Mouse (Mus musculus) ES-Bruce4 (cell line): ENCODE results near the gene Elovl2. TPM values are rescaled to one million over a fixed set of nuclear protein-coding genes. Genes with fewer than 3 reads are reported as not detected.
A peak's percentile ranks its signal among the peaks of the same experiment; 100 is the strongest.
"Not testable (repeated sequence)": the region's sequence is repeated elsewhere in the genome, so short reads cannot be mapped to it uniquely, and the experiment has no call there.

ENCODE experiments used
- H3K27ac ChIP-seq: 2 replicates; pipeline ENCODE4 v1.5.1; 2012; ENCODE audit warnings: low read length, inconsistent platforms; ENCODE audit not compliant: insufficient read depth
- H3K27me3 ChIP-seq: 2 replicates; pipeline ENCODE4 v1.6.1; 2012; ENCODE audit warnings: mild to moderate bottlenecking, low read length, inconsistent platforms; ENCODE audit not compliant: control insufficient read depth, poor library complexity, insufficient read depth, severe bottlenecking
- H3K36me3 ChIP-seq: 2 replicates; pipeline ENCODE4 v1.6.1; 2012; ENCODE audit warnings: inconsistent platforms, mild to moderate bottlenecking, low read length, moderate library complexity; ENCODE audit not compliant: control insufficient read depth, poor library complexity, insufficient read depth, severe bottlenecking
- H3K4me1 ChIP-seq: one replicate; pipeline ENCODE4 v1.8.1; 2011; ENCODE audit warnings: low read length; ENCODE audit not compliant: control insufficient read depth, insufficient read depth
- H3K4me3 ChIP-seq: 2 replicates; pipeline ENCODE4 v1.5.1; 2011; ENCODE audit warnings: low read depth, mild to moderate bottlenecking, low read length
- H3K9ac ChIP-seq: 2 replicates; pipeline ENCODE4 v1.6.1; 2012; ENCODE audit warnings: low read depth, mild to moderate bottlenecking, inconsistent platforms; ENCODE audit not compliant: poor library complexity, severe bottlenecking
- H3K9me3 ChIP-seq: replicated peaks from 2 replicates; pipeline ENCODE4 v1.6.1; 2012; ENCODE audit warnings: mild to moderate bottlenecking, low read length, inconsistent platforms; ENCODE audit not compliant: control insufficient read depth, poor library complexity, insufficient read depth, severe bottlenecking
- CTCF ChIP-seq: IDR thresholded peaks from one replicate; pipeline ENCODE4 v1.8.1; 2011; ENCODE audit warnings: low read depth, low read length
- EP300 ChIP-seq: IDR thresholded peaks from 2 replicates; pipeline ENCODE4 v1.6.1; 2011; ENCODE audit warnings: low read depth, low read length; ENCODE audit not compliant: insufficient read depth
- POLR2A ChIP-seq: IDR thresholded peaks from one replicate; pipeline ENCODE4 v1.8.1; 2011; ENCODE audit warnings: low read length; ENCODE audit not compliant: insufficient read depth
- polyA plus RNA-seq: library from polyadenylated mRNA; stranded (reverse); fragments of >200 nt; gene quantifications from 2 replicates; pipeline ENCODE4 v1.2.4, GENCODE M21; 2011; ENCODE audit warnings: low read depth; ENCODE audit not compliant: missing spikeins, insufficient read depth, insufficient read length

Gene Elovl2
- polyA plus RNA-seq: 3.7 and 5.8 TPM in 2 replicates

DNA sequence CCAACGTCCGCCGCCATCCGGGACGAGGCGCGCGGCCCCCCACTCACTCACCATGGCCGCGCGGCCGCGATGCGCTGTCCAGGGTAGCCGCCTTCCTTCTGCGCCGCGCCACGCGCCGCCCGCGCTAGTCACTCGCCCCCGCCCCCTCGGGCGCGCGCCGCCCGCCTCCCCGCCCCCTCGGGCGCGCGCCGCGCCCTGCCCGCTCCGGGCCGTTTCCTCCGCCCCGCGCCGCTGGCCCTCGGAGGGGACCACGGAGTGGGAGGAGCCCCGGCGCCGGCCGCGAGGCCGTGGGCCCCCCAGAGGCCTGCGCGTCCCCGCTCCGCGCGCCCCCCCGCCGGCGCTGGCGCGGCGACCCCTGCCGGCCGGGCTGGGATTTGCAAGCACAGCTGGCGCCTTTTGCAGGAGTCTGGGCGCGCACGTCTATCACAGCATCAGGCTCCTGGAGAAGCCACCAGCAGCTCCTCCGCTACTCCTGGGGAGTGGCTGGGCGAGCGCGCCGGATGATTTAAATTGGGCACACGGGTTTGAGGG is at the start of gene Elovl2:
TSS of gene Elovl2 (minus strand) at position 102 of the 531 bp plus-strand sequence.
- TF ChIP-seq POLR2A: no peak
- peak; percentile 42 for TF ChIP-seq CTCF
- no peaks in the 10 kb centered on the region for H3K36me3 ChIP-seq
- peaks cover 2% of the 10 kb centered on the region; the same call in 1 of the 2 replicates for H3K27me3 ChIP-seq
- H3K9me3 ChIP-seq: no peaks in the 10 kb centered on the region
- H3K4me1 ChIP-seq: no peaks in the 10 kb centered on the region
- H3K4me3 ChIP-seq: peak within 1 kb of the TSS; percentile 88
- no peak within 1 kb of the TSS for H3K27ac ChIP-seq
- H3K9ac ChIP-seq: peak within 1 kb of the TSS; percentile 79

DNA sequence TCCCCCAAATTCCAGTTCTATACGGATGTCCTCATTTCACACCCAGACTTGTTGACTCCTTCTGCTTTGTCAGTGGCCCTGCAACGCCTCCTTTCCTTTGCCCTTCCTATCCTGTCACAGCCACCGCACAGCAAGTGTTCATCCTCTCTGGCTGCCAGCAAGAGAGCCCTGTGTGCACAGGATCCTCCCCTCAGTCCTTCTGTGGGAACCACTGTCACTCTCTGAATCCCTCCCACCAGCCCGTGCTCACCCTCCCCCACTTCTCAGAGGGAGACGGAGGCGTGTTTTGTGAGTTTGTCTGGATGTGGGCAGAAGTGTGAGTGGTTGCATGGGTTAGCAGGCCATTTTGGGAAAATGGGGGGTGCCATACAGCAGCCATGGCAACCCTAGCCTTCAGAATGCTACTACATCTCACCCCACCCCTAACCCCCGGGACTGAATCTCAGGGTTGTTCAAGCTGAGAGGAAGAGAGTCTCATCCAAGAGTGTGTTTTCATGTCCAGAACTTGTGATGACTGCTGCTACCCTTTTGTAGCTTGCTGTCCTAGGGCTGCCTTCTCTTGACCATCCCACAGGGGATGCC is 47.7 kb upstream of the Elovl2 start:
- Histone ChIP-seq H3K27me3 (no peaks in the 10 kb centered on the region), H3K4me3 (no peak overlapping the region), H3K27ac (no peak overlapping the region), H3K9ac (no peak overlapping the region), H3K9me3 (no peaks in the 10 kb centered on the region), H3K36me3 (peaks cover 3% of the 10 kb centered on the region; the same call in 1 of the 2 replicates), H3K4me1 (no peaks in the 10 kb centered on the region)
- TF ChIP-seq POLR2A (no peak), EP300 (no peak), CTCF (no peak)

DNA sequence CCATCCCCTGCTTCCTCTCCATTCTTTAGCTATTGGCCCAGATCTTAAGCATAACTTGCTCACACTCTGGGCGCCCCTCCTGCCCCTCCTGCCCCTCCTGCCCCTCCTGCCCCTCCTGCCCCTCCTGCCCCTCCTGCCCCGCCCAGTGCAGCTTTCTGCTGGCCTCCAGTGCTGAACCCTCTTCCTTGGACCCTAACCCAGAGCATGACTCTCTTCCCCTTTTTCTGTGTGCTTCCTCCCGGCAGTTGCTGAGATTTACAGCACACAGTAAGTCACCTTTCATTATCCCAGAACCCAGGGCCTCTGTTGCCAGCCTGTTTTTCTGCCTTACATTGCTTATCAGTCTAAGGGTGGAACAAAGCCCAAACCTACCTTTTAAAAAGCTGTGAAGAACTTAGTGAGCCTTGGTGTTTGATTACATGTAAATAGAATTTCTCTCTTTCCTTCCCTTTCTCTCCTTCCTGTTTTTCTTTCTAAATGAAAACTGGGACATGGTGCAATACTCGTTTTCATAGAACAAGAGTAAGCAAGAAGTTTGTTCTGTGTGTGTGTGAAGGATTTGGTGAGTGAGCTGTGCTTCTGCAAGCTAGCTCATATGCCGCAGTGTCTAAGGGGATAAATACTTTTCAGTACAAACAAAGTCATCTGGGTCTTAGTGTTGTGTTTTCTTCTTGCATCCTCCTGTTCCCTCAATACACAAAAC is 43.2 kb upstream of the Elovl2 start:
- no peaks in the 10 kb centered on the region for H3K27me3 ChIP-seq
- H3K27ac ChIP-seq: no peak overlapping the region
- H3K9me3 ChIP-seq: no peaks in the 10 kb centered on the region
- no peak overlapping the region for H3K4me3 ChIP-seq
- H3K9ac ChIP-seq: no peak overlapping the region
- TF ChIP-seq CTCF: no peak
- TF ChIP-seq EP300: no peak
- TF ChIP-seq POLR2A: no peak
- H3K4me1 ChIP-seq: no peaks in the 10 kb centered on the region
- H3K36me3 ChIP-seq: no peaks in the 10 kb centered on the region

GRCm38 (mm10) chr13:41261617-41262016 is 41.4 kb upstream of the Elovl2 start:
- not testable (repeated sequence) for H3K9me3 ChIP-seq, H3K36me3 ChIP-seq, H3K9ac ChIP-seq, H3K4me1 ChIP-seq, H3K27ac ChIP-seq, H3K27me3 ChIP-seq, H3K4me3 ChIP-seq

DNA sequence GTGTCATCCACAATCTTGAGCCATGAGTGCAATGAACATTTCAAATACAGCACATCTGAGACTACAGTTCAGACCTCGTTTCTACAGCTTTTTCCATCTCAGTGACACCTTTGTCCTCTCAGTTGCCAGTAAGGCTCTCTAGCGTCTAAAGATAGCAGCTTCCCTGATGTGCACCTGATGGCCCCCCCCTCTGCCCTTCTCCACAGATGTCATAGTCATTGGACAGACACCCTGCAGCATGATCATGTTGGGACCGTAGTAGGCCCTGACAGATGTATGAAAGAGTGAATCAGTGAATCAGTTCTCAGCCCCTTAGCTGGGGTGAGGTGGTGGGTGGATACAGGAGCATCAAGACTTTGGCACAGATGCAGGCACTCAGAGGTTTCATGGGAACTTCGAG is 37.6 kb upstream of the Elovl2 start:
- TF ChIP-seq EP300 (no peak), POLR2A (no peak), CTCF (no peak)
- Histone ChIP-seq H3K27me3 (no peaks in the 10 kb centered on the region), H3K4me1 (no peaks in the 10 kb centered on the region), H3K9ac (no peak overlapping the region), H3K27ac (no peak overlapping the region), H3K9me3 (no peaks in the 10 kb centered on the region), H3K4me3 (no peak overlapping the region), H3K36me3 (no peaks in the 10 kb centered on the region)

- TF ChIP-seq POLR2A: no peak
- TF ChIP-seq CTCF: no peak
- TF ChIP-seq EP300: no peak
- H3K36me3 ChIP-seq: no peaks in the 10 kb centered on the region
- no peaks in the 10 kb centered on the region for H3K4me1 ChIP-seq
- H3K9me3 ChIP-seq: no peaks in the 10 kb centered on the region
- H3K9ac ChIP-seq: no peak overlapping the region
- H3K4me3 ChIP-seq: no peak overlapping the region
- H3K27ac ChIP-seq: no peak overlapping the region
- H3K27me3 ChIP-seq: no peaks in the 10 kb centered on the region
Measured at GRCm38 (mm10) chr13:41256962-41257361, 36.8 kb upstream of the Elovl2 start.
